Mouse (Mus musculus) naive thymus-derived CD4-positive, alpha-beta T cell, adult 2 months (primary cell): ENCODE data around the gene Inpp5b.

Experiments
- DNase-seq: peaks from one replicate; pipeline ENCODE4 v3.0.0-alpha.2; 2011; ENCODE audit warnings: low read depth

Inpp5b gene

DNA sequence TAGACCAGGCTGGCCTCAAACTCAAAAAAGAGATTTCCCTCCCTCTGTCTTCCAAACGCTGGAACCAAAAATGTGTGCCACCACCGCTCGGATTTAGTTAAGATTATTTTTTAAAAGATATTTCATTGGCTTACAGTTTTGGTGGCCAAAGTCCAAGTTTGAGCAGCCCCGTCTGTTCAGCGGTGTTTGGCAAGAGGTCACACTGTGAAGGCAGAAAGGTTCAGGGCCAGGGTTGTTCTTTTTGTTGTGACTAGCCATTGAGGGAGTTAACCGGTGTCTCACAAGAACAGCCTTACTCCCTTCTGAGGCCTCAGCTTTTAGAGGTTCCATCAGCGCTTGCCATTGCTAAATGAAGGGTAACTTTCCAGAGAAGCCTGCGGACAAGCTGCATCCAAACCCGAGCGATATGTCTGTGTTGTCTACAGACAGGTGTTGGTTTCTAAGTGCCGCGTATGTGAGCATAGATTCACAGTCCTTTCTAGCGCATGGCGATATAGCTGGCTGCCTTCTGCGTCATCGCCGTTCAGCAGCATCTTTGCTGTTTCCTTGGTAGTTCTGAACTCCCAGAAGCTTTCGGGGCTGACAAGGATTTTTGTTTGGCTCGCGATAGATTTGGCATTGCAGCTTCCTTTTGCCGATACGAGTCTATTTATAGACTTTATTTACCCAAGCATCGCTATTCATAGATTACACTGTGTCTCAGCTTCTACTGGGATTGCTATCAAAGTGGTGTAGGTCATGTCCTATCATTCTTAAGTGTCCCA is 24.3 kb downstream of the Inpp5b start:
- DNase-seq: no peak

- no peak for DNase-seq
Observed at GRCm38 (mm10) chr4:124766566-124766940, 24.9 kb downstream of the Inpp5b start.

GRCm38 (mm10) chr4:124768963-124769591 is 27.4 kb downstream of the Inpp5b start:
- DNase-seq: no peak

- no peak for DNase-seq
Observed at GRCm38 (mm10) chr4:124770624-124771023, 29.0 kb downstream of the Inpp5b start.

- no peak for DNase-seq
Observed at GRCm38 (mm10) chr4:124772125-124772524, 30.5 kb downstream of the Inpp5b start.

DNA sequence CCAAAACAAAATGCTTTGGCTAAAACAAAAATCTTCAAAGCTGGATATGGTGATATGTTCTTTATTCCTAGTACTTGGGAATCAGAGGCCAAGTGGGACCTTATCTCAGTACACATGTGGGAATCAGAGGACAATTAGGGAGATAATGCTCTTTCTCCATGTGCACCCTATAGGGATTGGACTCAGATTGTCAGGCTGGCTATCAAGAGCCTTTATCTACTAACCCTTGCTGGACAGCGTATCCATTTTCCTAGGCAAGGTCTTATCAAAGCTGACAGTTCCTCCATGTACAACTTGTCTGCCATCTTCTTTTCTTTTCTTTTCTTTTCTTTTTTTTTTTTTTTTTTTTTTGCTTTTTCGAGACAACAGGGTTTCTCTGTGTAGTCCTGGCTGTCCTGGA is 31.8 kb downstream of the Inpp5b start:
- DNase-seq: no peak

DNA sequence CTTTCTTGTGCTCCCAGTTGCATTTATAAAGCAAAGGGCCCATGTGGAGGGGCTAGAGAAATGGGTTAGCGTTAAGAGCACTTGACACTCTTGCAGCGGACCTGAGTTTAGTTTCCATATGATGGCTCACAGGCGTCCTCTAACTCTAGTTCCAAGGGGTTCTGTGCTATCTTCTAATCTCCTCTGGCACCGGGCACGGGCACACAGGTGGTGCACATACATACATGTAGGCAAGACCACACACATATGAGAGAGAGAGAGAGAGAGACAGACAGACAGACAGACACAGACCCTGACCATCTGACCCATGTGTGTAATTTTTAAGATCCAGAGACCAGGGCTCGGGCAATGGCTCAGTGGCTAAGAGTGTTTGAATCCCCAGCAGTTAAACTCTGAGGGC is 32.3 kb downstream of the Inpp5b start:
- no peak for DNase-seq

DNA sequence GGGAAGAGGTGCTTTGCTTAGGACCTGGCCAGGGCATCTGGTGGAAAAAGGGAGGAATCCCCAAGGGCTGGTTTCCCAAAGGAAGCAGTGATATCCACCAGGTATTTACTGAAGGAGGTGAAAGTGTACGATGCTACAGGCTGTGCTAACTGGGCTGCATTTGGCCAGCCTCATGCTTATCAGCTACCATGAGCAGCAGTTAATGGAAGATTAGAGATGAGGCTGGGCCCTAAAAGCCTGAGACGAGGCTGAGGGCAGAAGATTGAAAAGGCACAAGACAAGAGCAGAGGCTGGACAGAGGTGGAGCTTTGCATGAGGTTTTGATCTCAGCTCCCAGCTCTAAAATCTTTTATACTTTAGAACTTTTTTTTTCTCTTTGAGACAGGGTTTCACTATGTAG is 32.8 kb downstream of the Inpp5b start:
- DNase-seq: no peak

DNA sequence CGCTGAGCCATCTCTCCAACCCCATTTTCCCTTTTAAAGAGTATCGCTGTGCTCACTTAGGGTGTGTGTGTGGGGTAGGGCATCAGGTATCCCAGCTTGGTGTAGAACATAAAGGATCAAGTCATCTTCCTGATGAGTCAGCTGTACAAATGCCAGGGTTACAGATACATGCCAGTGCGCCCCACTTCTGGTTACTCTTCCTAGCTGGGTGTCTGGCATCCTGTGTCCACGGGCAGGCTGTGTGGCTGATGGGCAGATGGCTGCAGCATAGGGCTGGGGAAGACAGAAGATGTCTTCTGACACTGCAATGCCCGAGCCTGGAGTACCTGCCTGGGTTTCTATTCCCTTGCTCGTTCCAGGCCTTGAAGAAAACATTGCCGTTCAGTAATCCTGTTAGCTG is 39.7 kb downstream of the Inpp5b start:
- no peak for DNase-seq

DNA sequence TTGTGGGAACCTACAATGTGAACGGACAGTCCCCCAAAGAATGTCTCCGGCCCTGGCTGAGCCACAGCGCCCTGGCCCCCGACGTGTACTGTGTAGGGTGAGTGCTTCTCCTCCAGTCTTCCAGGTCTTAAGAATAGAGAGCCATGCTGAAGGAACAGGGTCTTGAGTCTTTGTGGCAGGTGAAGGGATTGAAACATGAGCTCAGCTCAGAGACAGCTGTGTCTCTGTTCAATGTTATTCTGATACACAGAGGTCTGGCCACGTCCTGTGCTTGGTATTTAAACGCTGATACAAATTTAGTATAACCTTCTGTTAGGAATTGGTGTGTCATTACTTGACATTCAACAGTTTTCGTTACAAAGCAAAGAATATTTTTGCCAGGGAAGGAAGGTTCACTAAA is 40.7 kb downstream of the Inpp5b start:
- DNase-seq: no peak

- no peak for DNase-seq
Observed at GRCm38 (mm10) chr4:124783937-124784336, 42.3 kb downstream of the Inpp5b start.

GRCm38 (mm10) chr4:124790013-124790412 is 48.4 kb downstream of the Inpp5b start:
- DNase-seq: no peak

DNA sequence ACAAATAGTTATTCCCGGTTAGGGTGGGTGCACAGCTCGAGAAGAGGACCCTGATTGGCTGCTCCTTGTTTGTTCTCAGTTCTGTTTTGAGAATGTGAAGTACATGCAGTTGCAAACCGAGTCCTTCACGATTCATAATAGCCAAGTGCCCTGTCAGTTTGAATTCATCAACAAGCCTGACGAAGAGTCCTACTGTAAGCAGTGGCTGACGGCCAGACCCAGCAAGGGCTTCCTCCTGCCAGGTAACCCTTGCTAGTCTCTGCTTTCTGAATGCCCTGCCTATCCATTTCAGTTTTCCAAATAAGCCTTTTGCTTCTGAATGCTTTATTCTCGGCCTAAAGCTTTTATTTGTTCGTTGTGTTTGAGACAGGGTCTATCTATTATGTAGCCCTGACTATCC is 50.5 kb downstream of the Inpp5b start:
- no peak for DNase-seq

DNA sequence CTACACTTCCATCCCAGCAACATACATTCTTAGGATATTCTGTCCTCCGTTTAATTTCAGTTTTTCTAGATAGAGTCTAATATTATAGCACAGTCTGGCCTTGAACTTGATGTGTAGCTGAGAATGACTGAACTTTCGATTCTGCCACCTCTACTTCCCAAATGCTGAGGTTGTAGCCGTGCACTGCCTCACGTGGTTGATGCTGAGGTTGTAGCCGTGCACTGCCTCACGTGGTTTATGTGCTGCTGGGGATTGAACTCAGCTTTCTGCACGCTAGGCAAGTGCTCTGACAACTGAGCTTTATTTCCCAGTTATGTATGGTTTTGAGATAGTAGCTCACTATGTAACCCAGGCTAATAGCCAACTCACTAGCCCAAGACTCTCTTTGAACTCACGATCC is 54.5 kb downstream of the Inpp5b start:
- no peak for DNase-seq

GRCm38 (mm10) chr4:124796913-124797312 is 55.3 kb downstream of the Inpp5b start:
- DNase-seq: no peak

- peak; percentile 92 for DNase-seq
Observed at GRCm38 (mm10) chr4:124801552-124802308, 60.1 kb downstream of the Inpp5b start, which contains the start of gene Mtf1. TSS of gene Mtf1 (plus strand) at chr4:124802104.

- DNase-seq: peak; percentile 98
Observed at GRCm38 (mm10) chr4:124802309-124803260, 60.9 kb downstream of the Inpp5b start.

- DNase-seq: no peak
Observed at GRCm38 (mm10) chr4:124803406-124803805, 61.8 kb downstream of the Inpp5b start.

DNA sequence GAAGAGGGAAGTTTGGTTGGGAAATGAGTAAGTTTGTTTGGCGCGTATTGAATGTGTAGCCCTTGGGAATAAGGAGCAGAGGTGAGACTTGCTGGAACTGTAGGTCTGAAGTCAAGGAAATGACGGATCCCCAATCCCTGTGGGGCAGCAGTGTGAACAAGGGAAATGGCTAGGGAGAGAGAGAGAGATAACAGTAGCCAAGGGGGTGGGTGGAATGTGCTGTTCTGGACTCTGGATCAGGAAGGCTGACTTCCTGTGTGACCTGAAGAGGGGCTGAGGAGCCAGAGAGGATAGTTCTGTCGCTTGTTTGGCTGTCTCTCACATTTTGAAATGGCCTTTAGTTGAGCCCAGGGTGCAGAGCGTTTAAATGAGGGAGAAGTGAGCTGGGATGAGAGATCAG is 66.9 kb downstream of the Inpp5b start:
- DNase-seq: no peak

- DNase-seq: no peak
Observed at GRCm38 (mm10) chr4:124809136-124809883, 67.7 kb downstream of the Inpp5b start.

DNA sequence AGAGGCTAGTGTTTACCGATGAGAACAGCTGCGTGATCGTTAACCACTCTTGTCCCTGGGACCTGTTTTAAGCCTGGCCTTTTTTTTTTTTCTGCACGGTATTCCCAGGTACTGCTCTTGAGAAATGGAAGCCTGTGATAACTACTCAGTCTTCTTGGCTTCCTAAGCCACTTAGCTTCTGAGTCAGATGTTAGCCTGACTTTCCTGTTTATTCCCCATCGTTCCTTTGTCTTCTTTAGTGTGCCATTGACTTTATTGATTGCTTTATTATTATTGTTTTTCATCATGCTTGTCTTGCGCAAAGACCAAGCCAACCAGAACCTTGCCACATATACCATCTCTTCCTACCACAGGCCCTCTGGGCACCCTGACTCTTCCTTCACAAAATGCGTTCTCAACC is 68.4 kb downstream of the Inpp5b start:
- no peak for DNase-seq
